Mouse (Mus musculus): ENCODE results near the gene Pqlc3.

DNA sequence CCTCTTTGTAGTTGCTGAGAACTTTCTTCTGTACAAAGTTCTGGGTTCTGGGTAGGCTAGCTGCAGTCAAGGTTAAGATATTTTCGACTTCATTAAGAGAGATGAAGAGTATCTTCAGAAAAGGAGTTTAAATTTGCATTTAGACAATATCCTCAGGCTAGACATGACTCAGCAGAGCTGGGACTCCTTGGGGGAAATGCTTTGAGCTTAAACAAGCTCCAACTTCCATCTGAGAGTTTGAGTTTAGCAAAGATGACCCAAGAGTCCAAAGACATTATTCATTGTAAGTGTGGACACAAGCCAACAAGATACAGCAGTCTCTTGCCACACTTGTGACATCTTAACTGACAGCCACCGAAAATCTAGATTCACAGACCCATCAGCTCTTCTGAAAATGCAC is 39.2 kb upstream of the Pqlc3 start:
- TF ChIP-seq POLR2A (IDR thresholded peaks at IDR 0.05; ENCODE audit: low read depth, low read length) (no peak), CTCF (IDR thresholded peaks at IDR 0.05; ENCODE audit: extremely low read depth, insufficient read depth, insufficient read length, insufficient replicate concordance) (no peak)
